Mouse (Mus musculus): ENCODE data around the gene Mrpl48.

The Mrpl48 gene

DNA sequence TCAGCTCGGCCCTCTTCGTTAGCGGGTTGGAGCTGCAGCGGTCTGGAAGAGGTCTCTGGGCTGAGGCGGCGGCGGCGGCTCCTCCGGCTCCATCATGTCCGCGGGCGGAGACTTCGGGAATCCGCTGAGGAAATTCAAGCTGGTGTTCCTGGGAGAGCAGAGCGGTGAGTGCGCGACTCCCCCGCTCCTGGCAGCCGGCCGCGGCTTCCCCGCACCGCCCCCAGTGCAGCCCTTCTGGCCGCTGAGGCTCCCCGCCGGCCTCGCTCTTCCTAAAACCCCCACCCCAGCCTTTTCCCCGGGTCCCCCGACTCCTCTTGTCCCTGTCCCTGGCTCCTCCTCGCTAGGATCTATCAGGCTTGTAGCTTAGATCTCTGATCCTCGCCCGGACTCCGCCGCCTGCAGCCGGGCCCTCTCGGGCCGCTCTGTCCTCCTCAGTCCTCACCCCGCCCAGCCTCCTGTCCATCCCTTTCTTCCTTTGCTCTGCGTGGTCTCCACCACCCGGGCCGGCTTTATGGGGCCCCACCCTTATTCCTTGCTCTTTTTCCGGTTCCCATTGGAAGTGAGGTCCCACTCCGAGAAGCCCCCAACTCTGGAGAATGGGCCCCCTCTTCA lies at the start of gene Mrpl48:
Gene Mrpl48 (minus strand): TSS at position 172 of the 612 bp plus-strand sequence.
- peak; percentile 21 for DNase-seq (ENCODE audit: low read depth, low spot score)

DNA sequence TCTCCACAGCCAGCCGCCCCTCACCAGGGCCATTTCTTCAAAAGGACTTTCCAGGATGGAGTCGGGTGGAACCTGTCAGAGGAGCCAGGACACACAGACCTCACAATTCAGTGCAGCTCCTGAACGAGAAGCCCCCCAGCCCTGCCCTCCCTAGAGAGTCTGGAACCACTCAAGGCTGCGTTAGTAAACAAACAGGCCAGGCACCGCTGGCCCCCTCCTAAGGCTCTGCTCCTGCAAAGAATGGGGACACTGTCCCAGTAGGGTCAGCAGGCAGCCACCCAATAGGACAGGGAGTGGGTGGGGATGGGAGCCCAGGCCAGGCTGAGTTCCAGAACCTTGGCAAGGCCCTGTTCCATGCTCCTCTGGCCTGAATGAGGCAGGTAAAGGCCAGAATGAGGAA lies 48.6 kb upstream of the Mrpl48 start:
- peak; percentile 40 for DNase-seq (ENCODE audit: low read depth, low spot score)

- DNase-seq (ENCODE audit: low read depth, low spot score) = no peak
These were observed 46.3 kb upstream of the Mrpl48 start for GRCm38 (mm10) chr7:100654441-100654840.

- peak; percentile 63 for DNase-seq (ENCODE audit: low read depth, low spot score)
These were observed 45.6 kb upstream of the Mrpl48 start for GRCm38 (mm10) chr7:100653480-100654266.

GRCm38 (mm10) chr7:100651011-100651410 lies 42.9 kb upstream of the Mrpl48 start:
- DNase-seq (ENCODE audit: low read depth, low spot score) = no peak

GRCm38 (mm10) chr7:100650421-100650820 lies 42.3 kb upstream of the Mrpl48 start:
- DNase-seq (ENCODE audit: low read depth, low spot score) = no peak

- no peak for DNase-seq (ENCODE audit: low read depth, low spot score)
These were observed 41.7 kb upstream of the Mrpl48 start for GRCm38 (mm10) chr7:100649826-100650225.

DNA sequence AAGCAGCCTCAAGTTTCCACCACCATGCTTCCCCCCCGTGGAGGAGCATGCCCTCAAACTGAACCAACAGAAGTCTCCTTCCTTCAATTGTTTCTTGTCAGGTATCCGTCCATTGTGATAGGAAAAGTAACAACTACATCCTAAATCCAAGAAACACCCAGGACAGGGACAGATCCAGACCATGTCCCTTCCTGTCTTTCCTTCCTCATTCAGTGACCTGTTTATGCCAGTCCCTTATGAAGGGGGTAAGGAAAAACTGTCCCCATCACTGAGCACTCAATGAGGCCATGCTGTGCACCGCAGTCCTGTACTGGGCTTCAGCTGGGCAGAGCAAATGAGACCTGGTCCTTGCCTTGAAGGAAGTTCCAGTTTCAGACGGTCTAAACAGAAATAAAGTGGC lies 41.0 kb upstream of the Mrpl48 start:
- DNase-seq (ENCODE audit: low read depth, low spot score) = no peak

DNA sequence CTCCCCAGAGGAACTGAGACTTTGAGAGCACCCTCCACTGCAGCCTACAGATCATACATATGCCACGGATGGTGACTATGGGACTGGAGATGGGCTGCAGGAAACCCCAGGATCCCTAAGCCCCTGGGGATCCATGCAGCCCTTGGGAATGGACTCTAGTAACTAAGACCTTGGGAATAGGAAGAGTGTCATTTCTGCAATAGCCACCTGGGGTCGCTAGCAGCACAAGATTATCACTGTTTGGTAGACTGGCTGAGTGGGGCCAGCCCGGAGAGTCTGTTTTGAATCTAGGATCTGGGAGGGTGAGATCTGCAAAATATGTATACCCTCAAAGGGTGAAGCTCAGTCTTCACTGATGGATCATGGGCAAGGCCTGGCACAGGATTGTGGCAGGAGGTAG lies 37.0 kb upstream of the Mrpl48 start:
- peak; percentile 44 for DNase-seq (ENCODE audit: low read depth, low spot score)

- DNase-seq (ENCODE audit: low read depth, low spot score) = no peak
These were observed 34.3 kb upstream of the Mrpl48 start for GRCm38 (mm10) chr7:100642413-100642812.

- DNase-seq (ENCODE audit: low read depth, low spot score) = no peak
These were observed 29.6 kb upstream of the Mrpl48 start for GRCm38 (mm10) chr7:100637657-100638056.

- DNase-seq (ENCODE audit: low read depth, low spot score) = no peak
These were observed 16.4 kb upstream of the Mrpl48 start for GRCm38 (mm10) chr7:100624538-100624937.

DNA sequence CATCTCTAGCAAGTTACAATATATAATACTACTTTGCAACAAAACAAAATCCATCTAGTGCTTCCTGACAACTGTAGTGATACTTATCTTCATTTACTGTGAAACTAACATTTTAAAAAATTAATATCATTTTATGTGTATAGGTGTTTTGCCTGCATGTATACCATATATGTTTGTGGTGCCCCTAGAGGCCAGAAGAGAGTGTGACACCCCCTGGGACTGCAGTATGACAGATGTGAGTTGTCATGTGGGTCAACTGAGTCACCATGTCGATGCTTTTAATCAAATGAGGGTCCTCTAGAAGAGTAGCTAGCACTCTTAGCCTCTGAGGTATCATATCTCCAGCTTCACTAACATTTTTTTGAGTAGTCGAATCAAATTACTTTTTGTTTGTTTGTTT lies 14.2 kb upstream of the Mrpl48 start:
- no peak for DNase-seq (ENCODE audit: low read depth, low spot score)

- DNase-seq (ENCODE audit: low read depth, low spot score) = no peak
These were observed 8.2 kb upstream of the Mrpl48 start for GRCm38 (mm10) chr7:100616121-100616857.

DNA sequence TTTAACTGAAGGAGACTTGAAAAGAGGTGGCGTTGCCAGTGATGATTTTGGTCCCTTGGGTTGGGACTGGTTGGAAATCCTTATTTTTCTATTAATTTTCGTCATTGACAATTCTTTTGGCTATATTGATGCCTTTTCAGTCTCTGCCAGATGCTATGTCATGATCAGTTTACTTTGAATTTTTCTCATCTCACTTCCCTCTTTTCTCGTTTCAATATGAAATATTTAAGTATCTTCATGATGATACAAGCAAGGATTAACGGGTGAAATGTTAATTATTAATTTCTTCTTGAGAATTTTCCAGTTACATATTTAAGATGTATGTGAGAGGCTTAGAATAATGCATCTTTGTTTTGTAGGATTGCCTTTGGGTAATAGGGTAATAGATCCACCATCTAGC lies 809 bp upstream of the Mrpl48 start:
- DNase-seq (ENCODE audit: low read depth, low spot score) = no peak

DNA sequence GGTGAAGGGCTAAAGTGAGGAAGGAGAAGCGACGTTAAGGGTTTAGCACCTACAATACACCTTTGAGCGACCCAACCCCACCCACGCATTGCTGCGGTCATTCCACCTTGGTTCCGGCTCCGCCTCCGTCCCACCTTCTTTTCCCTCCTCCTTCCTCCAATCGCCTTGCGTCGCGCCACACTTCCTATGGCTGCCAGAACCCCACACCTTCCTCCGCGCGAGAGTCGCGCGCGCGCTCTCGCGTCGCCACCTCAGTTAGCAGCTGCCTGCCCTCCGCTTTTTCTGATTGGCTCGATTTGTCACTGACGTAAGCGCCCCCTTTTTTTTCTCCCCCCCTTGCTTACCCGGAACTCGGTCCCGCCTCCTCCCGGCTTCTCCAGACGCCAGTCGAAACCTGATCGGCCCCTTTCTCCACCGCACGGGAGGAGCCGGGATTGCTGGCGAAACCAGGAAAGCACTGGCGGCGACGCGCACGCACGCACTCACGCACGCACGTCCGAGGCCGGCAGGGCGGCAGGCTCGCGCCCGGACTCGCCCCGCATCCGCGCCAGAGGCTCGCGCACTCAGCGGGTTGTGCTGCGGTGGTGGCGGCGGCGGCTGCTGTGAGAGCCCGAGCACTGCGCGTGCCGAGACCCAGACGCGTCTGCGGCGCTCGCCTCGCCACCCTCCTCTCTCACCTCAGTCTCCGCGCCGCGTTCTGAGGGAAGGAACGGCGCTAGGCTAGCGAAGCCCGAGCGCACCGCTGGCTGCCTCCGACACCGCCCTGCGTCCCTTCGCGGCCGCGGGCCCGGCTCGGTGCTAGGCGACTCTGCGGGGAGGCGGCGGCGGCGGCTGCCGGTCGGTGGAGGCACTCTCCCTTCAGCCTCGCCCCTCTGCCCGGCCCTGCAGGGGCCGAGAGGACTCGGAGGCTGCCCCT lies 629 bp downstream of the Mrpl48 start, which contains the start of gene Rab6a:
Gene Rab6a (plus strand): TSS at position 197 of the 916 bp plus-strand sequence.
- peak; percentile 100 for DNase-seq (ENCODE audit: low read depth, low spot score)

GRCm38 (mm10) chr7:100600211-100600610 lies 7.9 kb downstream of the Mrpl48 start:
- DNase-seq (ENCODE audit: low read depth, low spot score) = peak; percentile 72

- DNase-seq (ENCODE audit: low read depth, low spot score) = no peak
These were observed 14.8 kb downstream of the Mrpl48 start for GRCm38 (mm10) chr7:100593349-100593748.

DNA sequence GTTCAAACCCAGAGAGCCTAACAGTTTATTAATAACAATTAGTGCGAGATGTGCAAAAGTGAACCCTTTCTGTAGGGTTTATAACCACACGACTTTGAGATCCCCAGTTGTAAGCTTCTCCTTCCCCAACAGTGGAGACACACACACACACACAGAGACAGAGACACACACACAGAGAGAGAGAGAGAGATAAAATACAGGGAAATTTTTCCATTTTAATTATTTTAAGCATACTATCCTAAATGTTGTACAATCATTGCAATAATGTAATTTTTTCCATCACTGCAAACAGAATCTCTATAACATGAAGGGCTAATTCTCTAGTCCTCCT lies 16.6 kb downstream of the Mrpl48 start:
- no peak for DNase-seq (ENCODE audit: low read depth, low spot score)

GRCm38 (mm10) chr7:100590845-100591521 lies 17.1 kb downstream of the Mrpl48 start:
- DNase-seq (ENCODE audit: low read depth, low spot score) = peak; percentile 89

- no peak for DNase-seq (ENCODE audit: low read depth, low spot score)
These were observed 17.6 kb downstream of the Mrpl48 start for GRCm38 (mm10) chr7:100590504-100590844.

Data from telencephalon, adult 2 months (tissue).